Mouse (Mus musculus): ENCODE data around the gene Atg10.

The Atg10 gene

DNA sequence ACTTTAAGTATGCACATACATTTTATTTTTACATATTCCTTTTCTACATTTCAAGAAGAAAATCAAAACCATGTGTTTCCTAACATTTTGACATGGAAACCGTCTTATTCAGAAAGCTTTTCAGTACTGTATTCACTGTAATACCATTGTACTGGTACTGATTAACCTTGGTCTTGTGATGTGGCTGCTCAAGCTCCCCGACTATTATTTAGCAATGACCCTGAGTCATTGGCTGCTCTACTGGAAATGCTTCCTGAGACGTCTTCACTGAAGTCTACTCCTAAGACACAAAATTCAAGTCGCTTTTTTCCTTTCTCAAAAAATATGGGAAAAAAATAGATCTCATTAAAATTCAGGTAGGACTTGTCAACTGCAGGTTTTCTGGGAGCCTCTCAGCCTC, 105.6 kb downstream of the Atg10 start:
- DNase-seq (ENCODE audit: low spot score in 2 of 2), result no peak

DNA sequence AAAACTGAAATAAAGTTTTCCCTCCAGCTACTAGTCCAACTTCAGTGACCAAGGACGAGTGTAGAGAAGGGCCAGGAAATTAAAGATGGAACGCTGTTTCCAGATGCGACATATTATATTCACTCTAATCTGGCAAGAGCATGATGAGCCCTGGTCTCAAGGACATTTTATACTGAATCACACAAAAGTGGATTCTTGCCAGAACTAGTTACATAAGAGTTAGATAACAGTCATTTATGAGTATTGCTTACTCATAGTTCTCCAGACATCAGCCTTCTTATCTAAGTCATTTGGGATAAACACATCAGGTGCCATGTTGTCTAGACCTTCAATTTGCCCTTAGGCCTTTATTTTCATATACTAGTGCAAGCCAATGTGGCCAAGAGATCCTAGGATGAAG, 108.9 kb downstream of the Atg10 start:
- no peak for DNase-seq (ENCODE audit: low spot score in 2 of 2)

DNA sequence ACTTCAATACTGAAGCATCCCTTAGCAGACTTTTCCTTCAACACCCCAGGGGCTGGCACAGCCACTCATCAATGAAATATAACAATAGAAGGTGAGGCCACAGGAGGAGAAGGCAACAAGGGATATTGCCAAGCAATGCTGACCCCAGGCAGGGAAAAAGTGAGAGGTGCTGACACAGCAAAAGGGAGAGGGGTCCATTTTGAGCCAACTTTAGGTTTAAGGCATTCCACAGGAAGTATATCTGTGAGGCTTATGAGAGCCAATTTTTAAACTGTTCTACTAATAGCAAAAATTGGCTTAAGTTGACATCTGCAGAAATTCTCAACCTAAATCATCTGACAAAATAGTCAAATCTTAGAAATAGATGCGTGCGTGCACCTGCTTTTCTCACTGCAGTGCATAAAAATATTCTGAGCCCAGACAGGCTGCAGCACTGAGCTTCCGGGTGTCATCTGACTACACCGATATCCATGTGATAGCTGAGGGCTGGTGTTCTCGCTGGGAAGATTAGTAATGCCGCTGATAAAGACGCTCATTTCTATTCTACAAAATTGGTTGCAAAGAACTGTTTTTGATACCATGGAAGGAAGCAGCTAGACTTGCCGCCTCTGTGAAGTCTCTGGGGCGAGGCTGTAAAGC, 116.3 kb downstream of the Atg10 start:
- DNase-seq (ENCODE audit: low spot score in 2 of 2), result no peak

DNA sequence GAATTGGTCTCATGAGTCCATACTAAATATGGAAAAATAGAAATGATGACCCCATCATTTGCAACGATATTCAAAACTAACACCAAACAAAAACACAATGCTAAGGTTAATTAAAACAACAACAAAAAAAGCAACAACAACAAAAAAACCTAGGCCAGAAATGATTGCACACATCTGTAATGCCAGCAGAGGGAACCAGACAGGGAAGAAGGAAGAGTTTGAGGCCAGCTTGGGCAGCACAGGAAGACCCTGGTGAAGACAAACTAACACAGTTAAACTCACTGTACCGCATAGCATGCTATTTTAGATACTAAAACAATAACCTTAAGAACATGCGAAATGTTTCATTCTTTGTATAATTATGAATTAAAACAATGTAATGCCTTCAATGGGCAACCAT, 121.5 kb downstream of the Atg10 start:
- no peak for DNase-seq (ENCODE audit: low spot score in 2 of 2)

DNA sequence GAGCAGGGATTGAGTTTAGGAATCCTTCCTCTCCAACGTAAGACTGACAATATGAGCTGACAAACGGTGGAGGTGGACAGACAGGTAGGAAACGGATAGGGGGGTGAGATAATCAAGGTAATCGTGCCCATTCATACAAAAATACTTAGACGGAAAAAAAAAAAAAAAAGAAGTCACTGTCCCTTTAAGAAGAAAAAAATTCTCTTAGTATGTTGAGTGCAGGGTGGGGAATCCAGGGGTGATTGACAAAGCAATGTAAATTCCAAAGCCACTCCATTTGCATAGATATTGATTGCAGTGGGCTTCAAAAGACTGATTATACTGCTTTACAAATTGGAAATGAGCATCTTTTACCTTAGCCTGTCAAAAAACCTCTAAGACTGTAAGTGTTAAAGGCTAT, 123.4 kb downstream of the Atg10 start:
- DNase-seq (ENCODE audit: low spot score in 2 of 2), result no peak

DNA sequence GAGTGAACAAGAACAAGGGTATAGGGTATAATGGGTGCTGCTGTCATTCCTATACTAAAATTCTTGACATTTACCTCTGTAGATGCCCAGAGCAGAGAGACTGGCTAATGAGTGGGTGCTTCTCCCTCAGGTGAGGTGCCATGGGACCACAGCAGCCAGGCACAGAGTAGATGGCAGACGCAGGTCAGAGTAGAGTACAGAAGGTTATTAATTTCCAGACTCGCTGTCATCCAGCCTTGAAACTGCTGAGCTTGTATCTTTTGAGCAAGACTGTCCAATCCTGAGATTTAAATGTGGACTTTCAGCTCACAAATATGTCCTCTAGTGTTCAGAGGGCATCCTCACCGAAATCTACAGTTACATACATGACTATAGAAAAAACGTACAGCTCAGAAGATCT, 128.9 kb downstream of the Atg10 start:
- no peak for DNase-seq (ENCODE audit: low spot score in 2 of 2)

DNA sequence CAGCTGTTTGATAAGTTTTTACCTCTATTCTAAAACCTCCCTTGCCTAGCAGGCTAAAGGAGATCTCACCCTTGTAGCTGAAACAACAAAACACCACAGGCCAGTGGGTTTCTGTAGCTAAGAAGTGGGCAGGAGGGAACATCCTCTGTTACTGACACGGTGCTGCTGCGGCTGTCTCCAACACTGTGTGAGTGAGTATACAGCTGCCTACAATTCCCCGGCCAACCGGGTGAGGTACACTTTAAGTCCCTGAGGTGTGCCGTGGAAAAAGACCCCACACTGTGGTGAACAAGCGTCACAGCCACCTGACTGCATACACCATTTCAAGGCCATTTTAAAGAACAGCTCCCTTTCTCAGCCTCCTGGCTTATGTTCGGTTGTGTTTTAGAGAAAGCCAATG, 129.6 kb downstream of the Atg10 start:
- peak in 1 of 2 experiments; percentile 44 for DNase-seq (ENCODE audit: low spot score in 2 of 2)

DNA sequence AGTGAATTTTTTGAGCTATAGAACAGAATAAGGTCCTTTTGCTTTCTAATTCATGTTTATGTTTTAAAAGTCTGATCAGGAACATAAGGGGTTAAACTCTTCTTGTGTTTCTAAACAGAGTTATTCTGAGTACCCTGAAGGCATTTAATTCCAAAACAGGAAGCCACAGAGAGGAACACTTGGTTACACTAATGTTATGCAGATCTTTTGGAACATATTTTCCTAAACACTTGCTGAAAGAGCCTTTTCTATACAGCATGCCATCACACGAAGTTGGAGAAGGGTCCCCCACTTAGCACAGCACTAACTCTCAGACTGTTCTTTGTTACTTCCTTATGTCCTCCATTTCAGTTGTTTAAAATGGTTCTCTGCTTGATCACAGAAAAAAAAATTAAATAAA, 130.2 kb downstream of the Atg10 start:
- DNase-seq (ENCODE audit: low spot score in 2 of 2), result no peak

DNA sequence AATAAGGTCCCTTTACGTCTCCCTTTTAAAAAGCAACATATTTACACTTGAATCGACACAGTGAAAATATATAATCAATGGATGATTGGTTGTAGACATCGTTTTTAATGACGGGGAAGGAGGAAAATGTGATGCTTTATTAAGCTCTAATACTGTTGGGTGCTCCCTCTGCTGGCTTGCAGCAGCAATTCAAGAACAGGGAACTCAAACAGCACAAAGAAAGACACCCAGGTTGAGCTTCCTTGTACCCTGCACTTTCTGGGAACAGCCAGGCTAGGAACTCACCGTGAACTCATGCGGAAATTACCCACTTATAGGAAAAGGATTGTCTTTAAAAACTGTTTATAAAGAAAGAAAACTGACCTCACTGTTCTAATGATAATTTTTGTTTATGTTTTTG, 130.6 kb downstream of the Atg10 start:
- peak; percentile 60 to 67 for DNase-seq (ENCODE audit: low spot score in 2 of 2)

DNA sequence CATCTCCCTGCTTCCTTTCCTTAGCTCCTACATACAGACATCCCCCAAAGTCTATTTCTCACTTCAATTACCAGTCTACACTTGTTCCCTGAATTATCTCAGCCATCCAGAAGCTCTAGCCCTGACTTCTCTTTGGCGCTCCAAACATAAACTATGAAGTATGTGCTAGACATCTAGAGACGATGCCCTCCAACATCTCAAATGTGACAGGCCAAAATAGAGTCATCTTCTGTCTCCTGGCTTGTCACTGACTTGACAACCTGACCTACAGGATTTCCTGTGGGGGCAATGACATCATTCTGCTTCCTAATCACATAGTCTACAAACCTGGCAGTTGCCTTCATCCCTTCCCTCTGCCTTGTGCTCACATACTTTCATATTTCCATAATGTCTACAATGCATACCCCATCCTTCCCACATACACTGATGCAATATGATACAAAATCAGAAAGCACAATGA, 132.0 kb downstream of the Atg10 start:
- DNase-seq (ENCODE audit: low spot score in 2 of 2), result no peak

DNA sequence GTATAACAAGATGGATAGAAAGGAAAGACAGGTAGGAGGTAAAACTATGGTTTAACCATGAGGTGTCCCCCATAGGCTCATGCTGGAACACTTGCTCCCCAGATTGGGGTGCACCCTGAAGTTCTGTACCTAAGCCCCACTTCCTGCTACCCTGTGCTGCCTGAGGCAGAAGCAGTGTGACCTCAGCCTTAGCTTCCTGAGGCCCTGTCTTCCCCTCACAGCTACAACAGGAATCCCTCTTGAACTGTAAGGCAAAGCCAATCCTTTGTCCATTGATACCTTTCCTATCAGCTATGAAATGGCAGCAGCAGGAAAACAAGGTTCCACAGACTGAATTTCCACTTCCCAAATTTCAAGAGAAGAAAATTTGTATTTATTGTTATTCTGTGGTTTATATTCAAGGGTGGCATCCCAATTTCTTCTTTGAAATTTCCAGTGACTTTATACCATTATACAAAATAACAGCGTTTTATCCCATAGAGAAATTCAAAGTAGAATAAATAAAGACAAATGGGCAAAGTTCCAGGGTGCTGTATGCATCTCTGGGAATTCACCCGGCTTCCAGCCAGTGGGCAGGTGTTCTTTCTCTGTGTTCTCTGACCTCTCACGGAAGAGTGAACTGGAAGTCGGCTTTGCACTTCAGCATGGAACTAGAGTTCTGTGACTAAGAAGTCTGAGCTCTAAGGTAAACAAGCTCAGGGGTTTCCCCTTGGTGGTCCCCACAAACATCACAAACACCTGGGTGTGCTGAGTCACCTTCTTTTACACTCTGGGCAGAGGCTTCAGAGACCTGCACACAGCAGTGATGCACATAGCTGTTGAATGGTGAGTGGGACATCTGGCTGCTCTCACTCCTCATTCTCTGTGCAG, 132.7 kb downstream of the Atg10 start:
- DNase-seq (ENCODE audit: low spot score in 2 of 2), result no peak

DNA sequence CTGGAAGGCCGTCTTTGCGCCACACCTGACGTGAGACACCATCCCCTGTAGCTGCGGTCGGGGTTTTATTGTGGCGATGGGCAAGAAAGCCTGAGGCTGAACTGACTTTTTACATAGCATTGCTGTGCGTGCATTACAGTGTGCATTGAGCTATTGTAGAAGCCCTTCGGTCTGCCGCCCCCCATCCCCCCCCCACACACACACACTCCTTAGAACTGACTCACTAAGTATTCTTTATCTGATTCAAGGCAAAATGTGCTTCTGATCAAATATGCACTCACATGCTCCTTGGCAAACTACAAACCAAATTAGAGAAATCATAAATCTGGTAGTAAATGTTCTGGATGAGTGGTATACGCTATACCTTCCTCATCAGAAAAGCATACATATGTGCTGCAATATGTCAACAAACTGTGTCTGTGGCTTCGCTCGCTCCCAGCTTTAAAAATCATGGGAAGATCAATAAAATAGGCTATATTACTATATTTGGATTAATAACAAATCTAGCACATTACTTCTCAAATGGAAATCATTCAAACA, 137.3 kb downstream of the Atg10 start:
- no peak for DNase-seq (ENCODE audit: low spot score in 2 of 2)

DNA sequence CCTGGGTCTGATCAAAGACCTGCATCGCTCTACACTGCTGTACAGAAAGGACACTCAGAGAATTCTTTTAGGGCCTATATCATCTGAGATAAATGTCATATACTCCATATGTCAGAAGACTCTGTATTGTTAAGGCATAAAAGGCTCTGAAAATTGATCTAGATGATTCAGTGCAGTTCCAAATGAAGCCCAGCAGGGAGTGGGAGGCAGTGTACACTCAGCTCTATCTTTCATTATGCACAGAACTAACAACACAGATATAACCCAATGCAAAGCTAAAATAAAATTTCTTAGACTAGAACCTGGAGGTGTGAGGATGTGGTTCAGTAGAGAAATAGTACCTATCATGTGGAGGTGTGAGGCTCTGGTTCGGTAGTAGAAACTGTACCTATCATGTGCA, 151.4 kb downstream of the Atg10 start:
- no peak for DNase-seq (ENCODE audit: low spot score in 2 of 2)

DNA sequence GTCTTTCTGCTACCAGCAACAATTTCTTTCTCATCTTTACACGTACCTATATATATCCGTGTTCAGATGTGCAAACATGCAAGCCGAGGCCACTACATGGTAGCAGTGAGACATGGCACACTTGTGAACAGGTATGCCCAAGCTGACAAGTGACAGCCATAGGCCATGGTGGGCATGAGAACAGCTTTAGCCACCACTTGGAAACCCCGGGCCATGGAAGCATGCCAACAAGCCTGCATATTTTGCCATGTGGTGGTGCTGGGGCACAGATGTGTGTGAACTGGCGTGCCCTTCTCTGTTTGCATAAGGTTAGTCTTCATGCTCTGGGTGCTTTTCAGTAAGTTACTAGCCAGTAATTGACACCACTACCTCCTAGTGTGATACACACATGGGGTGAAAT, 162.9 kb downstream of the Atg10 start:
- no peak for DNase-seq (ENCODE audit: low spot score in 2 of 2)

DNA sequence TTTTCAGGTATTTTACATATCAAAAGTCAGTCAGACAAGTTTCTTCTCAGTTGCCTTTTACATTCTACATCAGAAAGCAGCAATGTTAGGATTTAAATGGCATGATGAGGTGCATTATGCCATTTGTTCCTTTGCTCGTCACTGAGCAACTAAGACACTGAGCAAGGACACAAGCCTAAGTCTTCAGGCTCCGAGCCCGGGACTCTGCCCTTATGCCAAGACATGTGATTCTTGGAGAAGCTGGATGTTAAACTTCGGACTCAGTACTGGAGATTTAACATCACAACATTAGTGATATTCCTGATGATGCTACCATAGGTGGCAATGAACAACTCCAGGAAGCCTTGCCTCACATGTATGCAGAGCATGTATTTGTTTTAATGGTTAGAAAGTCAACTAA, 175.6 kb downstream of the Atg10 start:
- DNase-seq (ENCODE audit: low spot score in 2 of 2), result no peak

DNA sequence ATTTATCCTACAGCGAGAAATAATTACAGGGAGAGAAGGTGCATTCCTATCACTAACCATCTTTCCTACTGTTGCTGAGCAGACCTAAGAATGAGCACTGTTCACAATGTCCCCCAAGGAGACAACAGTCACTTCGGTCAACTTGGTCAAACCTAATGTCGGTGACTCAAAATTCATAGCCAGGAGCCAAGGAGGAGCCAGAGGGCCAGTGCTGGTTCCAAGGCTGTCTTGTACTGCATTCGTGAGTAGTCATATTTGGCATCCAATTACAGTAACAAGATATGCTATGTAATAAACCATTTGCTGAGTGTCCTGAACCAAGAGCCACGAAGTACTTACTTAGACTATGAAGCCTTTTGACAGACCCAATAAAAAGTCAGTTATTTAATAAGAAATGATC, 176.9 kb downstream of the Atg10 start:
- DNase-seq (ENCODE audit: low spot score in 2 of 2), result no peak

DNA sequence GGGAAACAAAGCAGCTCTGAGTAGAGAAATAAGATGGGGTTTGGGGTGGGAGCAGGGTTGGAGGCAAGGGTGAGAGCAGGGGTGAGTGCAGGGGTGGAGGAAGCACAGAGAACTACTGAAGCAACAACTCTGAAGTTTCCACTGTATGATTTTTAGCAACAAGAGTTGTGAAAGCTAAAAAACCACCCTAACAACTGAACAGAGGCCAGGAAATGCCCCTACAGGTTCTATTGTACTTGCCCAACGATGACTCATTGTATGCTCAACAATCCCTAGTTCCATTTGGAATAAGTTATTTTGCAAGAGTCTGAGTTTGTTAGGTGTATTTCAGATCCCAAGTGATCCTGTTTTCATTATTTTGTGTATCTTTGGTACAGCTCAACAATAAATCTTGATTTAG, 182.5 kb downstream of the Atg10 start:
- DNase-seq (ENCODE audit: low spot score in 2 of 2), result no peak

DNA sequence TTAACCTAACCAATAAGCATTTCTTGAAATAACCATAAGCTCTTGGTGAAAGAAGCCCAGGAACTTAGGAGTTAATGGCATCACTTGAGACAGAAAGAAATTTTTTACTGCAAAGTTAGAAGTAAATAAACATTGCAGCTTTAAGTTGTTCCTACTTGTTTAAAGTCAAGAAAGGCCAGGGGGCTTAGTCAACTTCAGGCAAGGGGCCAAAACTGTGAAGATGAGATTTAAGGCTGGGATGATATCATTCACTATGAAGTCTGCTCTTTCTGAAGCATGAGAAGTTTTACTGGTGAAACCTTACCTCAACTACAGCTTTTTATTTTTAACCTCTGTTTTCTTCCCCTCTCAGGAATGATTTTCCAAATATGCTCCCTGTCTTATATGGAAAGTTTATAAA, 183.3 kb downstream of the Atg10 start:
- no peak for DNase-seq (ENCODE audit: low spot score in 2 of 2)

DNA sequence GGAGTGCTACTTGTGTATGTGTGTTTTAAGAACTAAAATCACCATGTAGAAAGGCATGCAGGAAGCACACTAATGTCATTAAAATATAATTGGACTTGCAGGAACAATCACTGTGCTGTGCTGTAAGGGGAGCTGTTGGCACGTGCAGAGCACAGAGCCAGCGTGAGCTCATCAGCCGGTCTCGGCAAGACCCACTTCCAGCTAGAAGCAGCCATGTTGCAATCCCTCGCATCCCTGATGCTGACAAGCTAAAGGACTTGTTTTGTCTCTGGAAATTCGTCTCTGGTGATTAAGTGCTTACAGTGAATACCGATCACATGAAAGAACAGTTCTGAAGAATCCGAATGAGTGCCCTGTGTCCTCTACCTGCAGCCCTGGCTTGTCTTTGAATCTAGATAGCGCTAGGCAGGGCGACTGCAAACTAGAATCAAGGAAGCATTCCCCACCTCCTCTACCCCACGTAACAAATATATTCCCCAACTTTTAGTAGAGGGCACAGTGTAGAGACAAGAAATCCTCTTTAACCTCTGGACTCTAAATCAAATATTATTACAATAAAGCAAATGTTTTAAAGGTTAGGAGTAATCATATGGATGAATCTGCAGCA, 184.5 kb downstream of the Atg10 start:
- DNase-seq (ENCODE audit: low spot score in 2 of 2), result peak; percentile 81 to 89

DNA sequence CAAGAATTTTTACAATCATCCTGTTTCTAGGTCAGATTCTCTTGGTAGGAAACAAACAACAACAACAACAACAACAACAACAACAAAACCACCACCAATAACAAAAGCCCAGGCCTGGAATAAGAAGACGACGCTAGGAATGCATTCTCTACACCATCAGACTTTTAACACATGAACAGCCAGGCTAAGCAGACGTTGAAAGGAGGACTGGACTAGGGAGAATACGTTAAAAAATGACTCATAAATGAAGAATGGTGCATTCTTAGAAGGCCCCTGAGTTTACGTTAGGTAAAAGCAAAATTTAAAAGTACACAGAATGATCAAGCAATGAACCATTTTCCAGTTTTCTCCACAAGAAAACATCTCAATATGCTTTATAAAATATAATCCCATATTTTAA, 185.1 kb downstream of the Atg10 start:
- DNase-seq (ENCODE audit: low spot score in 2 of 2), result no peak

DNA sequence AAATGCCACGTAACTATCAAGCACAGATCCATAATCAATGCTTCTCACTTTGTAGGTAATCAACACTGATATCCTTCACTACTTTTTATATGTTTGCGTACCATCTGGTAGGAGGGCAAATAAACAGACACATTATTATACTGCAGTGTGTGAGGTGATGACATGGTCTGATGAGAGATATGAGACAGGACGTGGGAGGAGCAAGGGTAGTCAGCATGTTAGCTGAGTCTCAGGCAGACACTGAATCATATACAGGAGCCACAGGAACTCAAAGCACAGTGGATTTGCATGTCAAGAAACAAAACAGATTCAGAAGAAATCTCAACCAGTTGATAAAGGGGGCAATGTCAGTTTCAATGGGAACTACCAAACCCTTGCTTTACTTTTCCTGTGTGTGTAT, 185.7 kb downstream of the Atg10 start:
- DNase-seq (ENCODE audit: low spot score in 2 of 2), result no peak

DNA sequence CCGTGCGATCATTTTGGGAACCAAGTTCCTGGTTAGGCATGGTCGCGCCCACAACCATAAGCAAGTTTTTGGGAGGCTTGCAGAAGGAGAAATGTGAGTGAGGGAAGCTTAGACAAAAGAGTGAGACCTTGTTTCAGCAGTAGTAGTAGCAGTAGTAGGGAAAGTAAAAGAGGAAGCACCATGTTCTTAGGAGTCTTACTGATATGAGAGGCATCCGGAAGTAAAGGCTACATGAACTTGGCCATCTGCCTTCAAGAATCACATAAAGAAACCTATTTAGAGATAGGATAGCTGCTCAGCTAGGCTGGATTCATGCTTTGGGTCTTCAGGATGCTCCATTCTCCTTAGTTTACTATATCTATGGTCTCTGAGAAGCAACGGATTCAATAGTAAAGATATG, 186.4 kb downstream of the Atg10 start:
- no peak for DNase-seq (ENCODE audit: low spot score in 2 of 2)

DNA sequence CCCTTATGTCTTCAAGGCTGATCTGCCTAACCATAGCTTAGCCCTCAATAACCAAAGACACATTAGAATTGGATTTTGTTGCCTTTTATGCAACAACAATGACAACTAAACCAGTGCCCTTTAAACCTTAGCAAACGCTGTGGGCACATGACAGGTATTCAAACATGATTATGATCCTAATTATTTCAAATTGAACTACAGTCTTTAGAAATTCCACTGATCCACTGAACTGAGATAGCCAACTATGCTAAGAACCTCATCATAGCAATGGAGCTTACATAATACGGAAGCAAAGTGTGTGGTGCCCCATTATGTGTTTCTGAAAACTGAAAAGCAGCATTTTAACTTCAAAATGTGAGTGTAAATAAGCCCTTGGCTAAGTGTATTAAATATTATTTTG, 191.9 kb downstream of the Atg10 start:
- DNase-seq (ENCODE audit: low spot score in 2 of 2), result no peak

Data from right cerebral cortex, postnatal 10 days (tissue).